8 mouse cellular contexts compared by ENCODE assay signal in the genomic region with DNA sequence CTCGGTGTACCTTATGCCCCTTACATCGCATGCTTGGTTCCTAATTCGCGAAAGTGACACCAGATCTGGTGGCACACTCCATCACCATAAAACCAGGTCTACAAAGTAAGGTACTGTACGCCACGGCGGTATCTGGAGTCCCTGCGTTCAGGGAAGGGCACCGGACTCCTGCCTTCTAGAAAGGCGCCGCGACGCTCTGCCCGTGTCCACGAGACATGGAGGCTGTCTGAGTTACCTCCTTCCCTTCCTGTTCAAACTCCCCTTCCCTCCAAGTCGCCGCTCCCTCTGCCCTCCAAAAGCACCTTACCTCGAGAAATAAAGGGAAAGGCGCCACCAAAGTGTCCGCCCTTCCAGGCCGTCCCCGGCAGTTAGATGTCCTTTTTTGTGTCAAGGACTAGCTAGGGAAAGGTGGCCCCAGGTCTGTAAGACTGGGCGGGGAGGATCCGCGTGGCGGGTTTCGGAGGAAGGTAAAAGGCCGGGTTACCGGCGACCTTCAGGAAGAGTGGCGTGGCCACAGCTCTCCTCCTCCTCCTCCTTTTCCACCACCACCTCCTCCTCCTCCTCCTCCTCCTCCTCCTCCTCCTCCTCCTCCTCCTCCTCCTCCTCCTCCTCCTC. TPM values are rescaled to one million over a fixed set of nuclear protein-coding genes. Genes with fewer than 3 reads are reported as not detected.
DNase-seq lines count a peak whose midpoint lies in the region; ATAC-seq and TF ChIP-seq lines count a peak whose summit lies in the region.

No protein-coding gene starts in this region.

- H3K36me3 ChIP-seq in midbrain, embryonic 10.5 days = peaks cover 30% of the 10 kb centered on the region

- H3K4me3 ChIP-seq in layer of hippocampus, adult 2 months = peak overlapping the region; percentile 73
- H3K4me3 ChIP-seq in midbrain, embryonic 10.5 days = peak overlapping the region; percentile 95

- under 1% methylated on average over 31 of the region's 31 CpGs for WGBS in midbrain, embryonic 10.5 days

- no peak for TF ChIP-seq CTCF in layer of hippocampus, adult 2 months (conservative IDR thresholded peaks at IDR 0.05)

- H3K4me1 ChIP-seq in midbrain, embryonic 10.5 days = peaks cover 40% of the 10 kb centered on the region

- peak; percentile 86 for DNase-seq in 416B (ENCODE audit: low read depth)
- DNase-seq in CD4-positive helper T cell, adult 2 months (ENCODE audit: low read depth, low spot score) = peak; percentile 74
- peak; percentile 57 for DNase-seq in cerebellum, adult 9-11 months
- DNase-seq in layer of hippocampus, adult 2 months (ENCODE audit: low spot score in 2 of 2) = peak in 1 of 2 experiments; percentile 25
- peak; percentile 69 for DNase-seq in midbrain, embryonic 10.5 days (ENCODE audit: low spot score)
- DNase-seq in spleen, postnatal 10 days (ENCODE audit: low spot score in 2 of 2) = peak; percentile 58 to 59

- H3K9me3 ChIP-seq in midbrain, embryonic 10.5 days (replicated peaks) = peaks cover 6% of the 10 kb centered on the region; the same call in 1 of the 2 replicates

- ATAC-seq in frontal cortex, adult (ENCODE audit: low TSS enrichment) = peak; percentile 34
- no peak for ATAC-seq in granulocyte monocyte progenitor cell, adult 5-6 weeks (replicated peaks; ENCODE audit: poor library complexity, severe bottlenecking)

- peak overlapping the region; percentile 97 for H3K27ac ChIP-seq in layer of hippocampus, adult 2 months
- H3K27ac ChIP-seq in midbrain, embryonic 10.5 days (replicated peaks) = peak overlapping the region; percentile 100

- H3K27me3 ChIP-seq in midbrain, embryonic 10.5 days (ENCODE audit: low read depth, poor library complexity, severe bottlenecking) = no peaks in the 10 kb centered on the region

RNA-seq across cellular contexts. Expression of a gene that starts 0.8 kb away (rescaled TPM):
- 10 to 100 TPM; 78.9 to 80.9 TPM for total RNA-seq in layer of hippocampus, adult 2 months (2021)
- polyA plus RNA-seq in midbrain, embryonic 10.5 days (2016; fragmentation: Nextera tagmentation; extraction: Ambion mirVana) = 111 and 117 TPM in 2 replicates
- total RNA-seq in granulocyte monocyte progenitor cell, adult 5-6 weeks (2014; fragmentation: Nextera tagmentation) = 93.0 and 110 TPM in 2 replicates
- 63.9 and 67.5 TPM in 2 replicates for total RNA-seq in granulocyte monocyte progenitor cell, adult 5-6 weeks (2017)

RNA-seq across cellular contexts. Expression of a gene that starts 57.6 kb away (rescaled TPM):
- total RNA-seq in layer of hippocampus, adult 2 months (2021) = 10 to 100 TPM; 73.5 to 78.1 TPM
- polyA plus RNA-seq in midbrain, embryonic 10.5 days (2016; fragmentation: Nextera tagmentation; extraction: Ambion mirVana) = 151 and 164 TPM in 2 replicates
- 89.2 and 112 TPM in 2 replicates for total RNA-seq in granulocyte monocyte progenitor cell, adult 5-6 weeks (2014; fragmentation: Nextera tagmentation)
- 84.0 and 92.8 TPM in 2 replicates for total RNA-seq in granulocyte monocyte progenitor cell, adult 5-6 weeks (2017)
